Mouse (Mus musculus) liver, adult (tissue): ENCODE results near the gene Calcoco2.
A peak's percentile ranks its signal among the peaks of the same experiment; 100 is the strongest.

Experiments used
- GATA4 ChIP-seq: IDR thresholded peaks from 2 replicates; pipeline ENCODE4 v1.6.1; 2014; ENCODE audit warnings: mild to moderate bottlenecking, low read length; ENCODE audit not compliant: insufficient replicate concordance

Calcoco2 gene

GRCm38 (mm10) chr11:96092674-96093291 lies 19.0 kb downstream of the Calcoco2 start:
- TF ChIP-seq GATA4 = no peak

GRCm38 (mm10) chr11:96091073-96091472 lies 20.7 kb downstream of the Calcoco2 start:
- TF ChIP-seq GATA4 = no peak

GRCm38 (mm10) chr11:96087981-96088380 lies 23.8 kb downstream of the Calcoco2 start:
- no peak for TF ChIP-seq GATA4

- TF ChIP-seq GATA4 = no peak
These were observed 29.1 kb downstream of the Calcoco2 start for GRCm38 (mm10) chr11:96082682-96083081.

- TF ChIP-seq GATA4 = no peak
These were observed 31.0 kb downstream of the Calcoco2 start for GRCm38 (mm10) chr11:96080736-96081135.

- TF ChIP-seq GATA4 = no peak
These were observed 35.3 kb downstream of the Calcoco2 start for GRCm38 (mm10) chr11:96076221-96077105.

GRCm38 (mm10) chr11:96075509-96076220 lies 36.1 kb downstream of the Calcoco2 start, which contains the start of gene Atp5g1:
TSS of gene Atp5g1 (minus strand) at chr11:96075670.
- TF ChIP-seq GATA4 = no peak

GRCm38 (mm10) chr11:96075177-96075508 lies 36.6 kb downstream of the Calcoco2 start:
- TF ChIP-seq GATA4 = no peak

- TF ChIP-seq GATA4 = no peak
These were observed 37.2 kb downstream of the Calcoco2 start for GRCm38 (mm10) chr11:96074351-96075176.

GRCm38 (mm10) chr11:96073295-96073993 lies 38.3 kb downstream of the Calcoco2 start:
- TF ChIP-seq GATA4 = no peak

GRCm38 (mm10) chr11:96071013-96071412 lies 40.8 kb downstream of the Calcoco2 start:
- TF ChIP-seq GATA4 = no peak

- TF ChIP-seq GATA4 = no peak
These were observed 41.4 kb downstream of the Calcoco2 start for GRCm38 (mm10) chr11:96070353-96070752.

- no peak for TF ChIP-seq GATA4
These were observed 43.5 kb downstream of the Calcoco2 start for GRCm38 (mm10) chr11:96068231-96068630.

GRCm38 (mm10) chr11:96065215-96065911 lies 46.4 kb downstream of the Calcoco2 start, which contains the start of gene Ube2z:
TSS of gene Ube2z (minus strand) at chr11:96065388.
- peak; percentile 44; the same call in 1 of the 2 replicates for TF ChIP-seq GATA4
